ENCODE assay signal across 10 mouse cellular contexts in the genomic region with DNA sequence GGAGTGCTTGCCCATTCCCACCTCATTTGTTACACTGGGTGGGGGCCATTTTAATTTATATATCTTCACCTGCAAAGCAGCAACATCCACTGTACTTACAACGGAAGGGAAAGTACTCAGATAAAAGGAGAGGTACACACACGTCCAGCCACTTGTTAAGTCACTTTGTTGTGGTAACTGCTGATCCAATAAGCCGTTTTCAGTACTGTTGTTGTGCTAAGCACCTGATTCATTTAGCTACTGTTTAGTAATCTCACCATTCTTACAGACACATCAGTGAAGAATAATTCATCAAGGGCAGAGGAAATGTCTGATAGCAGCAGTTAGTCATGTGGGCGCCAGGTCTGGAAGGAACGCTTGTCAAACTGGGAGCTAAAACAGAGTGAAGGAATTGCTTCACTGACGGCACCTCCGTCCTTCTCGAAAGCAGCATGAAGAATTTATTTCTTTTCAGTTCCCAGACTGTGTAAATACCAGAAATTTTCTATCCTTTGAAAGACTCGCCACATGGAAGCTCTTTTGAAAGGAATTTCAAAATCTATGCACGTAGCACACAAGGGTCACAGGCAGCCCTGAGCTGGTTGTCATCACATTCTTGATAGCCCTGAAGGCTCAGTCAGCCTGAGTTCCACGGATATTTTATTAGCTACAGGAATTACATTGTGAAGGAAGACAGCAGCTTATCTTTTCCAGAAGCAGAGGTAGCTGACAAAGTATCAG.
DNase-seq lines count a peak whose midpoint lies in the region; ATAC-seq and TF ChIP-seq lines count a peak whose summit lies in the region.
"Had no signal": no experiment of that assay in that cellular context is flagged by ENCODE, and none has a peak within 500 bp of the region (broad histone marks: within the 10 kb centered on the region; RNA-seq: fewer than 3 reads in every experiment).

No protein-coding gene starts in this region.

- H3K9me3 ChIP-seq in heart, embryonic 15.5 days (replicated peaks): no peaks in the 10 kb centered on the region
- H3K9me3 ChIP-seq in limb, embryonic 15.5 days: no peaks in the 10 kb centered on the region

- no peak overlapping the region for H3K9ac ChIP-seq in heart, embryonic 15.5 days
- H3K9ac ChIP-seq in limb, embryonic 15.5 days: no peak overlapping the region

- ATAC-seq in heart, embryonic 15.5 days (replicated peaks; ENCODE audit: insufficient number of reproducible peaks, insufficient read depth, low FRiP score, low read depth): peak; percentile 20; the same call in 1 of the 2 replicates
- no peak for ATAC-seq in limb, embryonic 15.5 days (ENCODE audit: insufficient number of reproducible peaks, low FRiP score, low TSS enrichment, low read depth)
- ATAC-seq in megakaryocyte, adult 5-6 weeks (ENCODE audit: poor library complexity, severe bottlenecking): no peak
- ATAC-seq in megakaryocyte progenitor cell, adult 5-6 weeks (replicated peaks; ENCODE audit: poor library complexity): no peak

- no peaks in the 10 kb centered on the region for H3K36me3 ChIP-seq in heart, embryonic 15.5 days
- no peaks in the 10 kb centered on the region for H3K36me3 ChIP-seq in limb, embryonic 15.5 days

- H3K27ac ChIP-seq in heart, embryonic 15.5 days: peak overlapping the region; percentile 46
- H3K27ac ChIP-seq in limb, embryonic 15.5 days: 0 out of 2 replicates have a peak overlapping the region, but pooled peaks have one; percentile 22

- no peak for TF ChIP-seq POLR2A in brain, embryonic 14.5 days (IDR thresholded peaks at IDR 0.05; ENCODE audit: borderline replicate concordance, extremely low read depth, insufficient read depth, insufficient read length, poor library complexity, severe bottlenecking)

- peaks cover 31% of the 10 kb centered on the region for H3K4me1 ChIP-seq in heart, embryonic 15.5 days (replicated peaks)
- peaks cover 28% of the 10 kb centered on the region for H3K4me1 ChIP-seq in limb, embryonic 15.5 days

- no peak for TF ChIP-seq CTCF in brain, embryonic 14.5 days (IDR thresholded peaks at IDR 0.05; ENCODE audit: borderline replicate concordance, extremely low read depth, insufficient read depth, insufficient read length)

- no peak for DNase-seq in heart, postnatal 10 days
- DNase-seq in ES-CJ7 (ENCODE audit: low read depth, low spot score): peak; percentile 70
- peak; percentile 61 for DNase-seq in brain, embryonic 14.5 days (ENCODE audit: low read depth)
- DNase-seq: cerebellum, postnatal 25 days; gastrocnemius, postnatal 10 days; right cerebral cortex, postnatal 14 days had no signal

- peak overlapping the region; percentile 40 for H3K4me2 ChIP-seq in heart, embryonic 15.5 days
- H3K4me2 ChIP-seq in limb, embryonic 15.5 days: no peak overlapping the region

- intact Hi-C loops in heart, postnatal 10 days (cut with DNase I): no loop called here

- 0 out of 2 replicates have a peak, but pooled peaks cover 4% of the 10 kb centered on the region for H3K27me3 ChIP-seq in heart, embryonic 15.5 days
- H3K27me3 ChIP-seq in limb, embryonic 15.5 days: no peaks in the 10 kb centered on the region

- WGBS in heart, embryonic 15.5 days: 6% methylated on average over 11 of the region's 11 CpGs
- WGBS in limb, embryonic 15.5 days: 18% methylated on average over 11 of the region's 11 CpGs

- no peak overlapping the region for H3K4me3 ChIP-seq in heart, embryonic 15.5 days
- no peak overlapping the region for H3K4me3 ChIP-seq in limb, embryonic 15.5 days

Comparison
In these comparisons a context has a peak if more than half of its experiments do, and no peak if none do; other contexts are left out.
1. DNase-seq: peak in ES-CJ7 (single experiment) and brain, embryonic 14.5 days (single experiment); none in heart, postnatal 10 days (0 of 2).